Mouse (Mus musculus) layer of hippocampus, adult 9-11 months (tissue): Measurements from ENCODE around the gene Sema7a.
A peak's percentile ranks its signal among the peaks of the same experiment; 100 is the strongest.

ENCODE experiments used
- DNase-seq: peaks from one replicate; pipeline ENCODE4 v3.0.0; 2022

Gene Sema7a

DNA sequence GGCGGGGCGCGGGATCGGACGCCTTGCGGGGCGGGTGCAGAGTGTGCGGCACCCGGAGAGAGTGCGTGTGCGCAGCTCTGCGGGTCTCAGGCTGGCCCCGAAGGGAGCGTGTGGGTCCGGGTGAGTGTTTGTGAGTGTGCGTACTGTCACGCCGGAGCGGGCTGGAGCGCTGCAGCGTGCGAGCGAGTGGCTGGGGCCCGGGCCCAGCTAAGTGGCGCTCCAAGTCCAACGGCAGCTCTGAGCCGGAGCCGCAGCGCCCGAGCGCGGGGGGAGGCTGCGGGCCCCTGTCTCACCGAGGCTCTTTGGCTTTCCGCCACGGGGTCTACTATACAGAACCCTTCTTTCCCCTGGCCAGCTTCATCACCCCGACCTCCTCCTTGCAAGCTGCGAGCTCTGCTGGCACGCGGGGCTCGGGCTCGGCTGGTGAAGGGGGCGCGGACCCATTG is 460 bp downstream of the Sema7a start:
- DNase-seq, result peak; percentile 42

DNA sequence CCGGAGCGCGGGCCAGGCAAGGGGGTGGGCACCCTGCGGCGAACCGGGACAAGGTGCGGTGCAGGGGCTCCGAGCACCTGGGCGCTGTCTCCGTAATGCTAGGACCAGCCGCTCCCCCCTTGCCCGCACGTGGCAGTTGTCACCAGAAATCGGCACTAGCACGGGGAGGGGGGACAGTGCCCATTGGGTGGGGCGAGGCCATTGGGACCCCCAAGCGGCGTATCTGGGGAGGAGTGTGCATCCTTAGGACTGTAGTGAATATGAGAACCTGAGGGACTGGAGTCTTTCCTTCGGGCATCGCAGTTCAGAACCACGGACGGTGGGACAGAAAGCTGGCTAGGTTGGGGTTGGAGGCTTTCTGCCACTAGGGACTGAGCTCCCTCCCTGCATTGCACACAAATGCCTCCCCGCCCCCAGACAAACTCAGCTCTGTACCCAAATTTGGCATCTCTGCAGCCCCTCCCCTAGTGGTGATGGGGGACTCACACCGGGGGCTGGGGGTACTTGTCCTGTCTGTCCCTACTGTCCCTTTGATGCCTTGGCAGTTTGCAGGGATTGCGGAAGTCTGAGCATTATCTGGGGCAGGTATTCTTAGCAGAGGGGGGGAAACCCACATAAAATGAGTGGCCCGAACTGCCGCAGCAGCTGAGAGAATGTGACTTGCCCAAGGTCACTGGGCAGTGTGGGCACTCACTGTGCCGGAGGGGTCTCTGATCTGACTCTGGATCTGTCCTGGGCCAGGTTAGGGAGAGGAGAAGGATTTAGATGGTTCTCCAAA is 1.1 kb downstream of the Sema7a start:
- DNase-seq, result peak; percentile 44

- DNase-seq, result no peak
Observed at GRCm38 (mm10) chr9:57942039-57942438, 2.1 kb downstream of the Sema7a start.

DNA sequence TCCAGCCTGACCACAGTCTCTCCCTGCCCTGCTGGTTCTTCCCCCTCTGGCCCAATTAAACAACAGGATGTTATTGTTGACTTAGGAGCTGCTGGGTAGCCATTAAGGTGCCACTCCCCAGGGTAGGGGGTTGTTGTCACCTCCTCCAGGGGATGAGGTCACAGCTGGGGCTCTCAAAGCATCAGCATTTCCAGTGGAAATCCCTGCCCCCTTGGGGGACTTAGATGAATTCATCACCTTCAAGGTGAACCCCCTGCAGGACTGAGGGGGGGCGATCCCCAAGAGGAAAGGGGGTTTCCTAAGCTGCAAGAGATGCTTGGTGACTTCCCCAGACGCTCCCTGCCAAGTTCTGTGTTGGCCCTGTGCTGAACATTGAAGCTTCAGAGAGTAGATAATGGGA is 3.2 kb downstream of the Sema7a start:
- no peak for DNase-seq

DNA sequence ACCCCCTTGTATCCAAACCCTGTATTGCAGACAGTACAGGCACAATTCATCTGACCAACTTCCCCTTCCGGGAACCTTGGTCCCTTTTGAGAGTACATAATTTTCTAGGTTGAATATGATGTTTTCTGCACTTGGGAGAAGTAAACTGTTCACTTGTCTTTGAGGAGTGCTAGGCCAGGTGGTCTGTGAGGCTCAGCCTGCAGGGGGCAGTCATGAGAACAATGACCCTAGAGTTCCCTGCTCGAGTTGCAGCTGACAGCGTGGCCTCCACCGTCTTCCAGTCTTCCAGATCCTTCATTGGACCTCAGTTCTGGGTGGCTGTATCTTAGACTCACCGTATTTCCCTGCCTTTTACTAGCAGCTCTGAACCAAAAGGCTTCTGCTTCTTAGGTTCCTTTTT is 4.7 kb downstream of the Sema7a start:
- no peak for DNase-seq

- no peak for DNase-seq
Observed at GRCm38 (mm10) chr9:57945771-57946616, 6.1 kb downstream of the Sema7a start.

GRCm38 (mm10) chr9:57947381-57948030 is 7.6 kb downstream of the Sema7a start:
- DNase-seq, result no peak

GRCm38 (mm10) chr9:57948333-57948931 is 8.5 kb downstream of the Sema7a start:
- no peak for DNase-seq

DNA sequence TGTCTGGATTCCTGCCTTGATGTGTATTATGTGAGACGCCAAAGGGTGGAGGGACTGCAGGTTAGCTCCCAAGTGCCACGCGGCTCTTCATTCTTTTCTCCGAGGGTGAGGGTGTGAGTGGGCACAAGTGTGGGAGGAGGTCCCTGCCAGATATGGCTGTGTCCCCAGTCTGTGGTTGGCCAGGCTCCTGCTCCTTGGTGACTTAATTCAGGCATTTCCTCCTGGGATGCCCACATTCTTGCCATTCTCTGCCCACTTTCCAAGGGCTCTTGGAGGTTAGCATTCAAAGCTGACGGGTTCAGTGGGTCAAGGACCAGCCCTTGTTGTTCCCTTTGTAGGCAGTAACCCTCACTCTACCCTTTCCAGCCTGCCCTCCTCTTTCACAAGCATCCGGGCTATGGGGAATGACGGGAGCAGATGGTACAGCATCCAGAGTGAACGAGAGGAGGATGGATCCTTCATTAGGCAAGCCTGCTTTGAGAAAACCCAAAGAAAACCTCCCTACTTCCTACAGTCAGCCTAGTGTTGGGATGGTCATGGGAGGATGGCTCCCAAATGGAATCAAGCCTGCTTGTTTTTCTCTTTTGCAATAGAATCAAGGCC is 9.3 kb downstream of the Sema7a start:
- DNase-seq, result no peak

DNA sequence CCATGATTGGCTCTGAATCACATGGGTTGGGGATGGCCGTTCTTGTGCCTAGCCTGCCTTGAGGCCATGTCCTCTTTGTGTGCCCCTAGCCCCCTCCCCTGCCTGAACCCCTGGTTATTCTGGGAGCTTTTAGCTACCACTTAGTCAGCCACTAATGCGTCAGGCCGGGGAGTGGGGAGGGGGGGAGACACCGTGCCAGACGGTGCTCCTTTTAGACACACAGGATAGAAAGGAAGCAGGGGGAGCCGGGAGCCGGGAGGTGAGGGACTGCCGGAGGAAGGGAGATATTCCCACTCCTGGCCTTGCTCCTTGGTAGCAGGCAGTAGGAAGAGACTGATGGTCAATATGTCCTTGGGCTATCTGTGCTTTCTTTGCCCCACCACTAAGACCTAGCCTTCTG is 10.0 kb downstream of the Sema7a start:
- DNase-seq, result no peak

DNA sequence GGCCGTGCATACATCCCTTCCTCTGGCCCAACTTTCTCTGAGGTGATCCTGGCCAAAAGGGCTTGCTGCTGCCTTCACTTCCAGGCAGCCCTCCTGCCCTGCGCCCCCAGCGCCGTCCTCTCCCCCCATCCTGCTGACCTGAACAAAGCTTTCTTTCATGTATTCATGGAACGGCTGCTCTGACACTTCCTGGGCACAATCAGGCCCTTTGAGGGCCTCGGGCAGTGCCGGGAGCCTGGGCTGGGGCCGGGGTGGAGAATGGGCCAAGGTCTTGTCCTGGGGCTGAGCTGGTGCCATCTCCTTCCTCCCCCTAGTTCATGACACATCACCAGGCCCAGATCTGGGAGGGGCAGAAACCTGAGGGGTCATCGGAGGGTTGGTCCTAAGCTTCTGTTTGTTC is 10.6 kb downstream of the Sema7a start:
- peak; percentile 88 for DNase-seq

GRCm38 (mm10) chr9:57951993-57952392 is 12.1 kb downstream of the Sema7a start:
- no peak for DNase-seq

- no peak for DNase-seq
Observed at GRCm38 (mm10) chr9:57954962-57955744, 15.2 kb downstream of the Sema7a start.

GRCm38 (mm10) chr9:57955764-57956163 is 15.9 kb downstream of the Sema7a start:
- DNase-seq, result no peak

GRCm38 (mm10) chr9:57956196-57956837 is 16.4 kb downstream of the Sema7a start:
- no peak for DNase-seq

GRCm38 (mm10) chr9:57956838-57957236 is 16.9 kb downstream of the Sema7a start:
- DNase-seq, result no peak

- no peak for DNase-seq
Observed at GRCm38 (mm10) chr9:57958615-57959014, 18.7 kb downstream of the Sema7a start.

DNA sequence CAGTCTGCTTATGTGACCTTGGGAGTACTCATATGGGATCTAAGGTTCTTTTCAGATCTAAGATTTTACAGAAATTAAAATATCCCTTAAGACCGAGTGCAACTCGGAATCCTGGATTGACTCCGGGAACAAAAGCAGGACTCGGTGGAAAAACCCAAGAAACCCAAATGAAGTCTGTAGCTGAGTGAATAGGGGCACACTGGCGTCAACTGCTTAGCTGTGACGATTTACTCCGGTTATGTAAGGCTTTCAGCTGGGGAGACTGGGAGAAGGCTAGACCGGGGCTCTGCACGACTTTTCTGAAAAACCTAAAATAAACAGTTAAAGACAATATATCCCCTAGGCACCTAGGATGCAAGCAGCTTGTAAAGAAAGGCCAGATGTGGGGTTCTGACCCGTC is 19.5 kb downstream of the Sema7a start:
- no peak for DNase-seq

GRCm38 (mm10) chr9:57959886-57960866 is 20.3 kb downstream of the Sema7a start:
- DNase-seq, result no peak

DNA sequence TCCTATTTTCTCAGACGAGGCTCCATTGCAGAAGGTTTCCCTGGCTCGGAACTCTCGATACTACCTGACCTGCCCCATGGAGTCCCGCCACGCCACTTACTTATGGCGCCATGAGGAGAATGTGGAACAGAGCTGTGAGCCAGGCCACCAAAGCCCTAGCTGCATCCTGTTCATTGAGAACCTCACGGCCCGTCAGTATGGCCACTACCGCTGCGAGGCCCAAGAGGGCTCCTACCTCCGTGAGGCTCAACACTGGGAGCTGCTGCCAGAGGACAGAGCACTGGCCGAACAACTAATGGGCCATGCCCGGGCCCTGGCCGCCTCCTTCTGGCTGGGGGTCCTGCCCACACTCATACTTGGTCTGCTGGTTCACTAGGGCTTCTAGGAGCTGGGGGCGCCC is 21.3 kb downstream of the Sema7a start:
- no peak for DNase-seq
